Mouse (Mus musculus) thymus, adult 2 months (tissue): Measurements from ENCODE around the gene 4933424G06Rik. TPM values are rescaled to one million over a fixed set of nuclear protein-coding genes. Genes with fewer than 3 reads are reported as not detected.
"Not testable (repeated sequence)": the region's sequence is repeated elsewhere in the genome, so short reads cannot be mapped to it uniquely, and the experiment has no call there.

Source experiments
- DNase-seq: peaks from one replicate; pipeline ENCODE4 v3.0.0; 2021
- H3K27ac ChIP-seq: fragments of 200-500 bp; 2 replicates; pipeline ENCODE4 v1.5.1; 2012; ENCODE audit warnings: low read length, control low read depth; ENCODE audit not compliant: control insufficient read depth, insufficient read depth
- H3K27me3 ChIP-seq: fragments of 200-500 bp; 2 replicates; pipeline ENCODE4 v1.6.1; 2012; ENCODE audit warnings: mild to moderate bottlenecking, low read length, moderate library complexity, mixed read lengths; ENCODE audit not compliant: control insufficient read depth, insufficient read depth
- H3K36me3 ChIP-seq: fragments of 200-500 bp; 2 replicates; pipeline ENCODE4 v1.6.1; 2012; ENCODE audit warnings: mild to moderate bottlenecking, low read length, moderate library complexity; ENCODE audit not compliant: control insufficient read depth, insufficient read depth
- H3K4me1 ChIP-seq: fragments of 200-500 bp; replicated peaks from 2 replicates; pipeline ENCODE4 v1.6.1; 2012; ENCODE audit warnings: low read length; ENCODE audit not compliant: control insufficient read depth, insufficient read depth
- H3K4me3 ChIP-seq: fragments of 200-500 bp; 2 replicates; pipeline ENCODE4 v1.5.1; 2012; ENCODE audit warnings: mild to moderate bottlenecking, low read length, control low read depth, moderate library complexity; ENCODE audit not compliant: control insufficient read depth, insufficient read depth
- CTCF ChIP-seq: fragments of 200-500 bp; IDR thresholded peaks from 2 replicates; pipeline ENCODE4 v1.5.1; 2012; ENCODE audit warnings: mild to moderate bottlenecking, control low read depth, low read length, moderate library complexity, borderline replicate concordance; ENCODE audit not compliant: control insufficient read depth, poor library complexity, insufficient read depth; ENCODE audit errors: extremely low read depth
- POLR2A ChIP-seq: fragments of 200-500 bp; IDR thresholded peaks from 2 replicates; pipeline ENCODE4 v1.6.1; 2012; ENCODE audit warnings: mild to moderate bottlenecking, low read length, control low read depth, moderate library complexity; ENCODE audit not compliant: control insufficient read depth, poor library complexity, insufficient read depth; ENCODE audit errors: extremely low read depth
- WGBS: fragments of 180-500 bp; shearing (Covaris S2); methylation state at CpG from one replicate; pipeline ENCODE4 v1.1.7; 2018; 5-methylcytosine and 5-hydroxymethylcytosine counted together
- polyA plus RNA-seq: library from polyadenylated mRNA; depleted of rRNA; stranded (reverse); fragments of >200 nt; gene quantifications from 2 replicates; pipeline ENCODE4 v1.2.3, GENCODE M21; 2012; rRNA removed

Gene 4933424G06Rik
- not detected in 2 replicates for polyA plus RNA-seq

GRCm38 (mm10) chr1:36709854-36710280 is at the start of gene 4933424G06Rik:
TSS of gene 4933424G06Rik (plus strand) at chr1:36710149.
- DNase-seq = peak; percentile 99
- H3K4me3 ChIP-seq = peak within 1 kb of the TSS; percentile 97
- peaks cover 13% of the 10 kb centered on the region for H3K4me1 ChIP-seq
- H3K27me3 ChIP-seq = no peaks in the 10 kb centered on the region
- WGBS = under 1% methylated on average over 29 of the region's 29 CpGs
- TF ChIP-seq POLR2A (peak; percentile 74), CTCF (no peak)
- H3K27ac ChIP-seq = peak within 1 kb of the TSS; percentile 36
- peaks cover 10% of the 10 kb centered on the region for H3K36me3 ChIP-seq

DNA sequence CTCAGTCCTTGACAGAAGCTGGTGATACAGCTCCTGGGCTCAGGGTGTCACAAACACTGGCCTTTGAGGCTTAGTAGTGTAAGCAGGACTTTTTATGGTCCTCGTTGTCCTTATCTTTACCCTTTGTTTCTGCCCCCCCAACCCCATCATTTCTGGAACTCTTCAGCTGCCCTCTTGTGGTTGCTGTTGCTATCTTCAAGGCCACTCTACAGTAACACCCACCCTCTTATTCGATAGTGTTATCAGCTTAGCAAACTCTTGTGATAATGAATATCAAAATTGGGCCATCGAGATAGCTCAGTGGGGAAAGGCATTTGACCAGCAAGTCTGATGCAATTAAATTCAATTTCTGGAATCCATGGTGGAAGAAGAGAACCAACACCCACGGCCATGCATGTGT is 45.5 kb upstream of the 4933424G06Rik start:
- Histone ChIP-seq H3K27ac (no peak overlapping the region), H3K36me3 (no peaks in the 10 kb centered on the region), H3K27me3 (no peaks in the 10 kb centered on the region), H3K4me3 (no peak overlapping the region), H3K4me1 (no peaks in the 10 kb centered on the region)
- 61% methylated on average over 4 of the region's 4 CpGs for WGBS
- TF ChIP-seq POLR2A (no peak), CTCF (no peak)
- peak; percentile 7 for DNase-seq

DNA sequence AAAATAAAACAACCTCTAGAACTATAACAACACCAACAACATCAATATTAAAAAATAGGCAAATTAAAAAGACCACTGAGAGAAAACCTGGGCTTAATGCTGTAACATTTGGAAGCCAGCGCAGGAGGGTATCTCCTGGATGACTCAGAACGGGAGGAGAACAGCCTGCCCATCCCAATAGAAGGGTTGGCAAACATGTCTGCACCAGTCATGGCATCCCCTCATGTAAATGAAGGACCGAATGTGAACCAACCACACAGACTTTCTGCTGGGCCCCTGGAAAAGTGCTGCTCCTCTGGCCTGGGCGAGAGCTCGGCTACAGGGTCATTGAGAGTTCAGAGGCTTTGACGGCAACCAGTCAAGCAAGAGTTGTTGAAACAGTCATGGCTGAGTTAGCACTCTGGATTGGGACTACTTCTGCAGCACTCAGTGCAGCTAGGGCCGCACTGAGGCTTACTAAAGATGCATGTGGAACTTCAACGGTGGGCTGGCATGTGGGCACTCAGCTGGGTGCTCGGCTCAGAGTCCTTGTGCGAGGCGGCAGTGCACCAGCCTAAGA is 44.7 kb upstream of the 4933424G06Rik start:
- no peak overlapping the region for H3K27ac ChIP-seq
- no peak for DNase-seq
- no peaks in the 10 kb centered on the region for H3K4me1 ChIP-seq
- TF ChIP-seq POLR2A (no peak), CTCF (no peak)
- H3K4me3 ChIP-seq = no peak overlapping the region
- no peaks in the 10 kb centered on the region for H3K36me3 ChIP-seq
- H3K27me3 ChIP-seq = no peaks in the 10 kb centered on the region
- 95% methylated on average over 11 of the region's 11 CpGs for WGBS

DNA sequence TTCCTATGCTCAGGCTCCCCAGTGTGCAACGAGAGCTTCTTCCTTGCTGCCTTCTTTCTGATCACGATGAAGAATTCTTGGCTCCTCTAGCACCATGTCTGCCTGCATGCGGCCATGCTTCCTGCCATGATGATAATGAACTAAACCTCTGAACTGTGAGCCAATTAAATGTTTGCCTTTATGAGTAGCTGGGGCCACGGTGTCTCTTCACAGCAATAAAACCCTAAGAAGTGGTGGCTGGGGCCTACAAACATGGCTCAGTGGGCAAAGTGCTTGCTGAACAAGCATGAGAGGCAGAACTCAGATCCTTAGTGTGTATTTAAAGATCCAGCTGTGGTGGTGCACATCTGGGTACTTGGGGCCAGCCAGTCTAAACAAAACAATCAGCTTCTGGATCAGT is 44.0 kb upstream of the 4933424G06Rik start:
- Histone ChIP-seq H3K27me3 (no peaks in the 10 kb centered on the region), H3K27ac (no peak overlapping the region), H3K4me3 (no peak overlapping the region), H3K4me1 (no peaks in the 10 kb centered on the region), H3K36me3 (no peaks in the 10 kb centered on the region)
- TF ChIP-seq POLR2A = no peak
- no peak for TF ChIP-seq CTCF
- WGBS = 94% methylated on average over 4 of the region's 4 CpGs
- DNase-seq = no peak

DNA sequence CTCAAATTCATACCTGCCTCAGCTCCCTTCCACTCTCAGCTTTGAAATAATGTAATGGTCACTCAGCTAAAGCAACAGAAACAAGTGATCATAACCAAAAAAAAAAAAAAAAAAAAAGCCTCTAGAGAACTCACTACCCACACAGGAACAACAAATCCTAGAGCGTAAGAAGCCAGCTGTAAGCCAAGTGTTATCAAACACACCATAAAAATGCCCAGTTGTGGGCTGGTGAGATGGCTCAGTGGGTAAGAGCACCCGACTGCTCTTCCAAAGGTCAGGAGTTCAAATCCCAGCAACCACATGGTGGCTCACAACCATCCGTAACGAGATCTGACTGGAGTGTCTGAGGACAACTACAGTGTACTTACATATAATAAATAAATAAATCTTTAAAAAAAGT is 41.9 kb upstream of the 4933424G06Rik start:
- 92% methylated on average over 4 of the region's 4 CpGs for WGBS

DNA sequence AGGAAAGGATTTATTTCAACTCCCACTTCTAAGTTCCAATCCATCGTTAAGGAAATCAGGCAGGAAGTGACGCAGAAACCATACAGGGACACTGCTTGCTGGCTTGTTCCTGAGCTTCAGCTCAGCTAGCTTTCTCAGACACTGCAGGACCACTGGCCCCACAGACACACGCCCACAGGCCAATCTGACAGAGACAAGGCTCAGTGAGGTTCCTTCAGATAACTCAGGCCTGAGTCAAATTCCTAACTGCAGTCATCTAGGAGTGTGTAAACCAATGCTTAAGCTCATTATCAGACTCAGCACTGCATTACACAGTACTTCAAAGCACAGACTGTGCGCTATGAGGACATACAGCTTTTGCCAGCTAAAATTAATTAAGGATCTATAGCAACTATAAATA is 39.7 kb upstream of the 4933424G06Rik start:
- WGBS = 71% methylated on average over 4 of the region's 4 CpGs

More for the DNA sequence above, 41.9 kb upstream of the 4933424G06Rik start:
- not testable (repeated sequence) for DNase-seq, H3K4me3 ChIP-seq, H3K36me3 ChIP-seq, H3K4me1 ChIP-seq, H3K27me3 ChIP-seq, H3K27ac ChIP-seq

GRCm38 (mm10) chr1:36671260-36671659 is 38.7 kb upstream of the 4933424G06Rik start:
- H3K27ac ChIP-seq = no peak overlapping the region
- no peak for TF ChIP-seq POLR2A
- no peak for TF ChIP-seq CTCF
- H3K27me3 ChIP-seq = no peaks in the 10 kb centered on the region
- H3K4me1 ChIP-seq = no peaks in the 10 kb centered on the region
- H3K4me3 ChIP-seq = no peak overlapping the region
- H3K36me3 ChIP-seq = no peaks in the 10 kb centered on the region
- no peak for DNase-seq
- WGBS = 96% methylated on average over 10 of the region's 10 CpGs

More for the DNA sequence above, 39.7 kb upstream of the 4933424G06Rik start:
- DNase-seq = no peak
- no peaks in the 10 kb centered on the region for H3K4me1 ChIP-seq
- no peak overlapping the region for H3K27ac ChIP-seq
- no peak overlapping the region for H3K4me3 ChIP-seq
- H3K27me3 ChIP-seq = no peaks in the 10 kb centered on the region
- no peaks in the 10 kb centered on the region for H3K36me3 ChIP-seq
- TF ChIP-seq CTCF = no peak
- TF ChIP-seq POLR2A = no peak
